Mouse (Mus musculus) liver, postnatal 0 days (tissue): ENCODE results near the gene Ppm1f.

Experiments
- CTCF ChIP-seq: sonication (generic); IDR thresholded peaks from 2 replicates; pipeline ENCODE4 v1.5.1; 2016; ENCODE audit warnings: antibody characterized with exemption, low read depth
- EP300 ChIP-seq: IDR thresholded peaks from 2 replicates; pipeline ENCODE4 v1.6.1; 2016; ENCODE audit warnings: antibody characterized with exemption, low read depth, mild to moderate bottlenecking

DNA sequence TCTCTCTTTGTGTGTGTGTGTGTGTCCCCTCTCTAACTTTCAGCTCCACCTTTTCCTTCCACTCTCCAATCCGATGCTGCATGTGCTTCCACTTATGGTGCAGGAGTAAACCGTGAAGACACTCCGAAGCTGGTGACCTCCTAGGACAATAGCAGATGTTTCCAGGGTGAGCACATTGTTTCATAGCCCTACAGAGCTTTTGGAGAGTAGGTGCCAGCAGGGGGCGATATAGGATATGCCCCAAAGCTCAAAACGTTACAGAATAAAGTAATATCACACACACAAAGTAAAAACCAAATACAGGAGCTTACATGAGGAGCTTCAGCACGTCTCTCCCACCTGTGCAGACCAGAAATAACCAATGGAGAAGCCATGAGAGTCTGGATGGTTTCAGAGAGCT lies 41.4 kb upstream of the Ppm1f start:
- TF ChIP-seq CTCF, result peak; percentile 81
- TF ChIP-seq EP300, result no peak
